Mouse (Mus musculus): ENCODE results near the gene Ripor3. TPM values are rescaled to one million over a fixed set of nuclear protein-coding genes. Genes with fewer than 3 reads are reported as not detected.

Ripor3 gene
- polyA plus RNA-seq, 1 experiment from 2014 or later, result 0.95 TPM

DNA sequence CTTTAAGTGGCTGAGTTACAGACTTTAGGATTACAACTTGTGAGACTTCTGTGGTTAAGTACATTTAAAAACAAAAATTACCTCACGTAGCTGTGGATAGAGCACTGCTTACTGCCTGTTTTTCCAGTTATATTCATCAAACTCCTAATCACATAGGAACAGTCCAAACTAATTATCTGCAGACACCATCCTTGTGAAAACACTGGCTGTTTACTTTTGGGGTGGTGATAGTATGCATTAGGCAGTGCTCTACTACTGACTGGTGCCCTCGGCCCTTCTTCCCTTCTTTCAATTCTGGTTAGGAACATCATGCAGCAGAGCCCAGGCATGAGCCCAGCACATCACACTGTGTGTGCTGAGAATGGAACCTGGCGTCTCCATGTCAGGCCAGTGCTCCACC lies 63.2 kb downstream of the Ripor3 start:
- Histone ChIP-seq H3K4me3 (no peak overlapping the region), H3K27me3 (replicated peaks; ENCODE audit: low read depth, poor library complexity, severe bottlenecking) (no peaks in the 10 kb centered on the region), H3K9me3 (no peaks in the 10 kb centered on the region), H3K4me1 (peaks cover 56% of the 10 kb centered on the region), H3K36me3 (replicated peaks) (peaks cover under 1% of the 10 kb centered on the region; the same call in 1 of the 2 replicates), H3K27ac (replicated peaks) (no peak overlapping the region)
- no peak for DNase-seq (ENCODE audit: low spot score)
- 80% methylated on average over 3 of the region's 3 CpGs for WGBS

DNA sequence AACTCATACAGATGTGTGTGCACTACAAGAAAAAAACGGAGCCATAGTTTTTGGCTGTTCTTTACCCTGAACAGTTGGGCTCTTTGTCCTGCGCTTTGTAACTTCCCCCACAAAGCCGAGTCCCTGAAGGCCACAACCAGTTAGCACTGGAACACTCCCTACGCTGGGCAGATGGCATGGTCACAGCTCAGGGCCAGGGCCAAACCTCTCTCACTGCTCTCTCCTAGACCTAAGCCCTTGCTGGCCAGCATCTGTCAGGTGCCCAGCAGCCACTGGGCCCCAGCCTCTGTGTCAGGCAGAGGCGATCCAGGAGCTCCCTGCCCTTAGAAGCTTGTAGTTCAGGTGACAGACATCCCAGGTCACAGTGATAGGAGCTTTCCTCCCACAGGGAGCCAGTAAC lies 65.0 kb downstream of the Ripor3 start:
- H3K9me3 ChIP-seq, result no peaks in the 10 kb centered on the region
- peaks cover 72% of the 10 kb centered on the region for H3K4me1 ChIP-seq
- DNase-seq (ENCODE audit: low spot score), result no peak
- no peaks in the 10 kb centered on the region for H3K27me3 ChIP-seq (replicated peaks; ENCODE audit: low read depth, poor library complexity, severe bottlenecking)
- 80% methylated on average over 5 of the region's 5 CpGs for WGBS
- no peaks in the 10 kb centered on the region; the same call in 1 of the 2 replicates for H3K36me3 ChIP-seq (replicated peaks)
- no peak overlapping the region for H3K4me3 ChIP-seq
- H3K27ac ChIP-seq (replicated peaks), result 0 out of 2 replicates have a peak overlapping the region, but pooled peaks have one; percentile 8

DNA sequence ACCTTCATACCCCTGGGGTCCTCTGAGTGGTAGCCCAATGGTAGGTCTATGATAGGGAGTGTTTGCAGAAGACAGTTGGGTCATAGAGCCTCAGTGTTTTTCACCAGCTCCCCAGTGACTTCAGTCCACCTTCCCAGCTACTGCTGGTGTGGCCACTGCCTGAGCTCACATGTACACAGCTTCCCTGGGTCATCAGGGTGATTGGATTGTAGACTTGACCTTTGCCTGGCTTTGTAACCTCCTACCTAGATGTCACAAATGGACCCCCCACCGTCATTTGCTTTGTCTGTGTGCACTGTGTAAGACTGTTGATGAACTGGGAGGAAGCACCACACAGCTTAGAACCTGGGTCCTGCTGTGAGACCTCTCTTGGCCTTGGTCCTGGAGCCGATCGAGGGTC lies 66.2 kb downstream of the Ripor3 start:
- no peak overlapping the region for H3K4me3 ChIP-seq
- 84% methylated on average over 3 of the region's 3 CpGs for WGBS
- no peaks in the 10 kb centered on the region for H3K27me3 ChIP-seq (replicated peaks; ENCODE audit: low read depth, poor library complexity, severe bottlenecking)
- H3K4me1 ChIP-seq, result peaks cover 82% of the 10 kb centered on the region
- no peaks in the 10 kb centered on the region; the same call in 1 of the 2 replicates for H3K36me3 ChIP-seq (replicated peaks)
- no peak overlapping the region for H3K27ac ChIP-seq (replicated peaks)
- DNase-seq (ENCODE audit: low spot score), result no peak
- H3K9me3 ChIP-seq, result no peaks in the 10 kb centered on the region

DNA sequence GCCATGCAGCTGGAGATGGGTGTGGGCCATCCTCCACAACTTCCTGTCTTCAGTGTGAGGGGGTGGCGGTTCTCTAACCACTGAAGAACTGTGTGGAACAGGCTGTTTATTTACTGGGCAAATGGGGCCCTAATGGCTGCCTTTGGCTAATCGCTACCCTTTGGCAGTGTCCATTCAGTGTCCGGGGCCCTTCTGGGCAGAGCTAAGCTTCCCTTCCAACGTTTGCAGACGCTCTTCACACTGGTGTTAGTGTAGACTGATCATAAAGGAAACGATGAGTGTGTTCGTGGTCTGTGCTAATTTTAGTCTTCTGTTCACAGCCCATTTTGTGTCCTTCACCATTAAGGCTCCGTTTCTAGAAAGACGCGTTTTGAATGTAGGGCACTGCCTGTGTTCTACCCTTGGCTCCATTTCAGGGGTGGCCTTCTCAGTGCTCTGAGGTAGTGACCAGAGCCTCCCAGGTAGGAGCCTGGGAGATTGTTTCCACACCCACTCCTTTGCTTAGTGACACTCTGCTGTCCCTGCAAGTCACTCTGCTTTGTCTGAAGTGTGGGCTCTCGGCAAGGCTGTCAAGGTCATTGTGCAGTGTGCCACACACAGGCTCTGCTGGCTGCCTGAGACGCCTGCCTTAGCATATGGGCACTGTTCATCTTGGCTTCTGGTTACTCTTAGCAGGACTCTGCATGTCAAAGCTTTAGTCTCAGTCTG lies 67.3 kb downstream of the Ripor3 start:
- H3K4me3 ChIP-seq, result no peak overlapping the region
- no peak overlapping the region for H3K27ac ChIP-seq (replicated peaks)
- H3K9me3 ChIP-seq, result no peaks in the 10 kb centered on the region
- H3K36me3 ChIP-seq (replicated peaks), result no peaks in the 10 kb centered on the region; the same call in 1 of the 2 replicates
- H3K27me3 ChIP-seq (replicated peaks; ENCODE audit: low read depth, poor library complexity, severe bottlenecking), result no peaks in the 10 kb centered on the region
- 82% methylated on average over 12 of the region's 12 CpGs for WGBS
- H3K4me1 ChIP-seq, result peaks cover 78% of the 10 kb centered on the region
- DNase-seq (ENCODE audit: low spot score), result no peak

DNA sequence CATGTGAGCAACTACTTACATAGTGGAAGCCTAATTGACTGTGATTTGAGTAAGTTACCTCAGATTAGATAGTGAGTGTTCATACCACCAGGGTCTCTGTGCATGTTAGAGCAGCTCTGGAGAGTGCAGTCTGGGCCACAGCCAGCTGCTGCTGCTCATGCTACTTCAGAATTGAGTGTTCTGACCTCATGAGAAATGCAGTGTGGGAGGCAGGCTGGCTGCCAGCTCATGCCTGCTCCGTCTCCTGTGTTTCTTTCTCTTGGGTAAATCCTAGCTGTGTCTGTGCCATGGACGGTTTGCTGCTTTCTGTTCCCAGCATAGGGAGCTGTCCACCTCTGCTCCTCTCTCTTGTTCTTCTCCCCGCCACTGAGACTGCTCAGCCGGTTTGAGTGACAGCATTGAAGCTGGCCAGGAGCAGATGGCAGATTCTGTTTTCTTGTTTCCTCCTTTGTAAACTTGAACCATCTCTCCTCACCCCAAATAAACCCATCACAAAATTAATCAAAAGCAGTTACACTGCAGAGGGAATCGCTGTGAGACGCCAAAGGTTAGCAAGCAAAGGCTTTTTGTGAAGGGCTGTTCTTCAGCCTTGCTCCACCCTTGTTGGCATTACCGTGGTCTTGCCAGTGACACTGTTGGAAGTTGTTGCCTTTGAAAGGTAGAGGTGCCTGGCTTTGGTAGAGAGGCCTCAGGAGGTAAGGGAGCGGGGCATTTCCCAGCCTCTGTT lies 68.1 kb downstream of the Ripor3 start:
- Histone ChIP-seq H3K27me3 (replicated peaks; ENCODE audit: low read depth, poor library complexity, severe bottlenecking) (no peaks in the 10 kb centered on the region), H3K9me3 (no peaks in the 10 kb centered on the region), H3K4me1 (peaks cover 72% of the 10 kb centered on the region), H3K36me3 (replicated peaks) (no peaks in the 10 kb centered on the region; the same call in 1 of the 2 replicates), H3K4me3 (no peak overlapping the region), H3K27ac (replicated peaks) (0 out of 2 replicates have a peak overlapping the region, but pooled peaks have one; percentile 8)
- no peak for DNase-seq (ENCODE audit: low spot score)
- 55% methylated on average over 8 of the region's 8 CpGs for WGBS

DNA sequence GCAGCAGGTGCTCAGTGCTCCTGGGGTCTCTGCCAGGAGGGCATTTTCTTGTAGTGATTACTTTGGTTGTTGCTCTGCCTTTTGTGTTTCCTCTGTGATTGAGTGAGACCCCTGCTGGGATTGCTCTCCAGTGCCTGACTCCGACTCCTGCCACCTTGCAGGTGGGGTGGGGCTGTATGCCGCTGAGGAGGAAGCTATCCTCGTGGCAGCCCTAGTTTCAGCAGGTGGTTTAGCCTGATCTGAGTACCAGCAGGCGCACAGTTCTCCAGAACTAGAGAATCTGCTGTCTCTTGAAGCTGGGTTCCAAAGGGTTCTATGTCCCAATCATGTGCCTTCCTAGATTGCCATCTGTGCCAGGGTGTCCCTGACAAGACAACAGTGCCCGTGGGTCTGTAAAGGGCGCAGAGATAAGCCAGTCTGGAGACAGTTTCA lies 68.7 kb downstream of the Ripor3 start:
- Histone ChIP-seq H3K4me3 (no peak overlapping the region), H3K27ac (replicated peaks) (no peak overlapping the region), H3K4me1 (peaks cover 74% of the 10 kb centered on the region), H3K9me3 (no peaks in the 10 kb centered on the region), H3K27me3 (replicated peaks; ENCODE audit: low read depth, poor library complexity, severe bottlenecking) (no peaks in the 10 kb centered on the region), H3K36me3 (replicated peaks) (peaks cover 5% of the 10 kb centered on the region; the same call in 1 of the 2 replicates)
- WGBS, result 52% methylated on average over 6 of the region's 6 CpGs
- DNase-seq (ENCODE audit: low spot score), result no peak

DNA sequence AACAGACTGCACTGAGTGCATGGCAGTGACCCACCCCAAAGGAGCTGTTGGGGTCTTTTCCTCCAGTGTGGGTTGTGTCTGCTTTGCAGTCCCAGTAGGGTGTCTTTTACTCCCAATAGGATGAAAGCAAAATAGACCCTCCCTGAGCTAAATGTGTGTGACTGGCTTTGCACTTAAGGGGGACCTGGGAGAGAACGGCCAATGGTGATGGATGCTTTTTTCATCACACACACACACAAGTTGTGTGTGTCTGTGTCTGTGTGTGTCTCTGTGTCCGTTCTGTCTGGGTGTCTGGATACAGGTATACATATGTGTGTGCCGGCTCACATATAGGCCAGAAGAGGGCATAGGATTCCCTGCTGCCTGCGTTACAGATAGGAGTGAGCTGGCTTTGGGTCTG lies 69.1 kb downstream of the Ripor3 start:
- no peak for DNase-seq (ENCODE audit: low spot score)
- Histone ChIP-seq H3K4me3 (no peak overlapping the region), H3K4me1 (peaks cover 76% of the 10 kb centered on the region), H3K9me3 (no peaks in the 10 kb centered on the region), H3K27me3 (replicated peaks; ENCODE audit: low read depth, poor library complexity, severe bottlenecking) (no peaks in the 10 kb centered on the region), H3K36me3 (replicated peaks) (peaks cover 5% of the 10 kb centered on the region; the same call in 1 of the 2 replicates), H3K27ac (replicated peaks) (no peak overlapping the region)
- WGBS, result 53% methylated on average over 4 of the region's 4 CpGs

DNA sequence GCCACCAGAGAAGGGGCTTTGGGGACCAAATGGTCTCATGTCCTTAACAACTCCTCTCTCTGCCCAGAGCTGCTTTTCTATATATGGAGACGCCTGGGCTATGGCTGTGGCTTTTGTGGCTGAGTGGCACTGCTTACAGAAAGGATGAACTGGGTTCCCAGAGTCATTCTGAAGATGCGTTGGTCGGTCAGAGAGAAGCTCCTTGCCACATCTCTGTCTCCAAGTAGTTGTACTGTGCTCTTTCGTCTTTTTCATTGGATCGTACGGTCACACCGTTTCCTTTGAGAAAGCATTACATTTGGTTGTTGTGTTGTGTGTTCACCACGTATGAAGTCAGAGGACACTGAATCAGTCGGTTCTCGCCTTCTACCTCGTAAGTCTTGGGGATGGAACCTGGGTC lies 69.8 kb downstream of the Ripor3 start:
- 89% methylated on average over 11 of the region's 11 CpGs for WGBS
- H3K4me1 ChIP-seq, result peaks cover 75% of the 10 kb centered on the region
- DNase-seq (ENCODE audit: low spot score), result no peak
- no peak overlapping the region for H3K4me3 ChIP-seq
- no peaks in the 10 kb centered on the region for H3K9me3 ChIP-seq
- H3K27me3 ChIP-seq (replicated peaks; ENCODE audit: low read depth, poor library complexity, severe bottlenecking), result no peaks in the 10 kb centered on the region
- H3K36me3 ChIP-seq (replicated peaks), result peaks cover 5% of the 10 kb centered on the region; the same call in 1 of the 2 replicates
- 0 out of 2 replicates have a peak overlapping the region, but pooled peaks have one; percentile 0 for H3K27ac ChIP-seq (replicated peaks)

DNA sequence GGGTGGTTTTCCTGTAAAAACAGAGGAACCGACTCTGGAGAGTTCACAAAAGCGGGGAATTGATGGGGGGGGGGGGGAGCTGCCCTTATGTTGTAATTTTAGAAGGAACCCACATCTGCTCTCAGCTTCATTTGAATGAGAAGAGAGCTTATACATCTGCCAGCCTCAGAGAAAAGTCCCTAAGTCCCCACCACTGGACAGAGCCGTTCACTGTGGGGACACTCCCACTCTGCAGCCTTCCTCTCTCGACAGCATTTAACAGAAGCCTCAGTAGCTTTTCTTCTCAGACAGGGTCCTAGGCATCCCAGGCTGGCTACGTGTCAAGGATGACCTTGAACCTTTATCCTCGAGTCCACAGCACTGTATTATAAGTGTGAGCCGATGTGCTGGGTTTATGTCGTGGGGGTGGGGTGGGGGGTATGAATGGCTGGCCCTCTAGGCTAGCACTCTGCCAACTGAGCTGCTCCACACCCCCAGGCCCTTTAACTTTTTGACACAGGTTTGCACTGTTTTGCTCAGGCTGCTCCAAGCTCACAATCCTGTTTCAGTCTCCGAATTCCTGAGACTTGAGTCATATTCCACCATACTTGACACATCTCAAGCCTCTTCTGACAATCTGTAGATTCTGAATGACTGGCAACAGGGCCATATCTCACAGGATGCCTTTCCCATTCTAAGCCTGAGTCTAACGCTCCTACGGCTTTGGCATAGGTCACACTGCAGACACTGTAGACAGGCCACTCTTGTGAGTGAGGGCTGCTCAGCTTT lies 70.6 kb downstream of the Ripor3 start:
- Histone ChIP-seq H3K9me3 (no peaks in the 10 kb centered on the region), H3K27ac (replicated peaks) (0 out of 2 replicates have a peak overlapping the region, but pooled peaks have one; percentile 0), H3K4me3 (no peak overlapping the region), H3K36me3 (replicated peaks) (peaks cover 9% of the 10 kb centered on the region; the same call in 1 of the 2 replicates), H3K4me1 (peaks cover 67% of the 10 kb centered on the region), H3K27me3 (replicated peaks; ENCODE audit: low read depth, poor library complexity, severe bottlenecking) (no peaks in the 10 kb centered on the region)
- WGBS, result 69% methylated on average over 11 of the region's 11 CpGs
- DNase-seq (ENCODE audit: low spot score), result no peak

DNA sequence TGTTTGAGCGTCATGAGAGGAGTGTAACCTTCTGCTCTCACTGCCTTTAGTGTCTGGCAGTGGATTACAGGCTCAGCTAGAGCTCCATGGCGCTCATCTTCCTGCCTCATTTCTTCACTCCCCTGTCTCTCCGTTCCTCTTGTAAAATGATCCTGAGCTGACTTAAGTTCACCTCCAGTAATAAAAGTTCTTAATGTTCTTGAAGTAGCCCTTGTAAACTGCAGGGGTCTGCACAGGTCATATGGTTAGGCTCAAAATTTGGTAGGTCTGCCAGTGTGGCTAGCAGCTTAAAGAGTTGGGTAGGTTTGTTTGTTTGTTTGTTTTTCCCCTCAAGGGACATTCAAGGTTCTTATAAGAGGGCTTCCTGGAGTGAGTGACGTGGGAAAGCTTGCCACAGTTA lies 71.2 kb downstream of the Ripor3 start:
- no peak overlapping the region for H3K27ac ChIP-seq (replicated peaks)
- H3K36me3 ChIP-seq (replicated peaks), result peaks cover 9% of the 10 kb centered on the region; the same call in 1 of the 2 replicates
- H3K4me1 ChIP-seq, result peaks cover 64% of the 10 kb centered on the region
- H3K9me3 ChIP-seq, result no peaks in the 10 kb centered on the region
- no peak for DNase-seq (ENCODE audit: low spot score)
- H3K4me3 ChIP-seq, result no peak overlapping the region
- no peaks in the 10 kb centered on the region for H3K27me3 ChIP-seq (replicated peaks; ENCODE audit: low read depth, poor library complexity, severe bottlenecking)
- 55% methylated on average over 4 of the region's 4 CpGs for WGBS

DNA sequence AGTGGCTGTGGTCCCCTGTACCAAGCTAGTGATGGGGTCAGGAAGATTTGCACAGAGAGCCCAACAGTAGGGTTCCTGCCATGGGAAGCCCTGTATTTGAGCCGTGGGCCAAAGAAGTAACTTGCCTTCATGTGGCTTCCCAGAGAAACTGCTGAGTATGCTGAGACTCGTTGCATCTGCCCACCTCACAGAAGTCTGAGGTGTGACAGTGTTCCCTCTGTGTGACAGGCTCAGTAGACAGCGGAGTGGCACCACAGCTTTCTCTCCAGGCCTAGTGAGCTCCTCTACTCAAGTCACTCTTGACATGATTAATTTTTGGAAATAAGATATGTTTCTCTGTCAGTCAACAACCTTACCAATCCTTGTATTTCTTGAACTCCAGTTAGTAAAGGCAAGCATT lies 71.6 kb downstream of the Ripor3 start:
- H3K4me1 ChIP-seq, result peaks cover 65% of the 10 kb centered on the region
- no peaks in the 10 kb centered on the region for H3K9me3 ChIP-seq
- H3K4me3 ChIP-seq, result no peak overlapping the region
- peaks cover 9% of the 10 kb centered on the region; the same call in 1 of the 2 replicates for H3K36me3 ChIP-seq (replicated peaks)
- 83% methylated on average over 3 of the region's 3 CpGs for WGBS
- no peak overlapping the region for H3K27ac ChIP-seq (replicated peaks)
- DNase-seq (ENCODE audit: low spot score), result no peak
- no peaks in the 10 kb centered on the region for H3K27me3 ChIP-seq (replicated peaks; ENCODE audit: low read depth, poor library complexity, severe bottlenecking)

DNA sequence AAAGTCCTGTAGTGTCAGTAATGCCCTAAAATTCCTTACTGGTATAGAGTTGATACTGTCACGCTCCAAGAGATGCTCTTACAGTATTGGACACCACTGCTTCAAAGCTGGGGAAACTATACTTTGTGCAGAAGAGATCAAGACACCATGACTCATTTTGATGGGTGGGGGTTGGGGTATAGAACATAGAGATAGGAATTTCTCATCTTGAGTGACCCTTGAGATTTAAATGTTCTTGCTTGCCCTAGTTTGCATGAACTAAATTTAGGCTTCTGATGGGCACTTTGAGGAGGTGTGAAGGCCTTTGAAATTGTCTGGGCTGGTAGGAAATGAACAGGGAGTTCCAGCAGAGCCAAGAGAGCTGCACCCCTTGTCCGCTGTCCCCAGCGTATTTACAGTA lies 74.5 kb downstream of the Ripor3 start:
- Histone ChIP-seq H3K4me3 (no peak overlapping the region; the same call in 1 of the 2 replicates), H3K27me3 (replicated peaks; ENCODE audit: low read depth, poor library complexity, severe bottlenecking) (no peaks in the 10 kb centered on the region), H3K36me3 (replicated peaks) (peaks cover 9% of the 10 kb centered on the region; the same call in 1 of the 2 replicates), H3K27ac (replicated peaks) (no peak overlapping the region), H3K4me1 (peaks cover 60% of the 10 kb centered on the region), H3K9me3 (no peaks in the 10 kb centered on the region)
- WGBS, result 86% methylated on average over 3 of the region's 3 CpGs
- no peak for DNase-seq (ENCODE audit: low spot score)

All from embryonic facial prominence, embryonic 10.5 days (tissue).